Mouse (Mus musculus) megakaryocyte-erythroid progenitor cell, adult 5 weeks (primary cell): Measurements from ENCODE around the gene Paxx. TPM values are rescaled to one million over a fixed set of nuclear protein-coding genes. Genes with fewer than 3 reads are reported as not detected.

Source experiments
- polyA plus RNA-seq: library from polyadenylated mRNA; stranded (reverse); fragments of >175 nt; gene quantifications from 2 replicates; pipeline ENCODE4 v1.2.3, GENCODE M21; 2012

The Paxx gene
- polyA plus RNA-seq, result 81.2 and 90.9 TPM in 2 replicates

GRCm38 (mm10) chr2:25460551-25461309 is at the start of gene Paxx:
TSS of gene Paxx (minus strand) at chr2:25461094.

DNA sequence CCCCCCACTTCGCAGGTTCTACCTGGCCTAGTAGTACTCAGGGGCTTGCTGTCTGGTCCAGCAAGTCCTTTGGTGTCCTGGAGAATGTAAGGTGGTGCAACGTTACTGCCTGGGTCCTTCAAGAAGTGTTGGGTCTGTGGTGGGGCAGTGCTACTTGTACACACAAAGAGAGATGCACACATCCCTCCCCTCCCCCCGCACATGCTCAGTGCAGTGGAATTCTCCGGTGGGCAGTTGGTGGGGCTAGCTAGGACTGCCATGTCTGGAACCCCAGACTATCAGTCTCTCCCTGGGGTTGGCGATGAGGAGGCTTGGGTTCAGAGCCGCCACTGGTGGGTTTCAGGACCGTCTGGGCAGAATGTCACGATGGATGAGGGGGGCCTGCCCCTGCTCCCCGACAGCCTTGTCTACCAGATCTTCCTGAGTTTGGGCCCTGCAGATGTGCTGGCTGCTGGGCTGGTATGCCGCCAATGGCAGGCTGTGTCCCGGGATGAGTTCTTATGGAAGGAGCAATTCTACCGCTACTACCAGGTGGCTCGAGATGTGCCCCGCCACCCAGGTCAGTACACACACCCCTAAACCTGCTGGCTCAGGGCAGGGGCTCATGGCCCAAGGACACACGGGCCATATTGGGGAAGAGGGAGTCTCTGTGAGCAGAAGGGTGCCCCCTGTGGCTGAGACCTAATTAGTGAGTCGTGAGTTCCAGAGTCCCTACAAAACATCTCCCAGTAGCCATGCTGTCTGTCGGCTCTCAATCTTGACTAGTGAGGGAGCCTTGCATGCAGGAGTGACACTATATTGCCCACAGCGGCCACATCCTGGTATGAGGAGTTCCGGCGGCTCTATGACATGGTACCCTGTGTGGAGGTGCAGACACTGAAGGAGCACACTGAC is 40.9 kb upstream of the Paxx start, which contains the start of gene C8g:
Gene C8g, minus strand, starts transcription at position 127 of the 894 bp plus-strand sequence.

GRCm38 (mm10) chr2:25500576-25501405 is 39.9 kb upstream of the Paxx start, which contains the start of gene Fbxw5:
TSS of gene Fbxw5 (plus strand) at chr2:25500750.

GRCm38 (mm10) chr2:25493476-25493961 is 32.6 kb upstream of the Paxx start, which contains the start of gene Lcn12:
TSS of gene Lcn12 (minus strand) at chr2:25493911.

DNA sequence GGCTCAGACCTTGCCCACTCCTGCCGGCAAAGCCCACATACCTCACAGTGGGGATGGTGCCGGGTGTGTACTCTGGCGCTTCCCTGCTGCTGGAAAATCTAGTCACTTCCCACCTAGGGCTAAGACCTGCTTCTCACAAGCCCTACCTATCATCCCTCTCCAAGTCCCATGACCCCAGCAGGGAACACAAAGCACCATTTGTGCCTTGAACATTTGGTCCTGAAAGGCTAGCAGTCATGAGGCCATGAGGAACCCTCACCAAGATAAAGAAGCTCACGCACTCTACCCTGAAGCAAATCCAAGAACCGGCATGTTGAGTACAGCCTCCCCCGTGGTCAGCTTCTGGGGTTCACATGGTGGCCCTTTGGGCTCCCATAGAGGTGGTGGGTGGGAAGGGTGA is 9.1 kb upstream of the Paxx start, which contains the start of gene Ptgds:
Gene Ptgds, minus strand, starts transcription at position 78 of the 400 bp plus-strand sequence.

GRCm38 (mm10) chr2:25456205-25456953 is 4.5 kb downstream of the Paxx start, which contains the start of gene Clic3:
TSS of gene Clic3 (plus strand) at chr2:25456838.

GRCm38 (mm10) chr2:25428442-25429236 is 32.3 kb downstream of the Paxx start, which contains the start of gene Abca2:
TSS of gene Abca2 (plus strand) at chr2:25428703.

GRCm38 (mm10) chr2:25422587-25423410 is 38.1 kb downstream of the Paxx start, which contains the start of gene Fut7:
TSS of gene Fut7 (plus strand) at chr2:25423267.

Other genes with a start within 250 kb of the Paxx start
- 26.8 and 30.3 TPM in 2 replicates for gene Nelfb, start 249.6 kb downstream of the Paxx start, polyA plus RNA-seq
- 0.09 and 0.26 TPM in 2 replicates for gene Stpg3, start 246.5 kb downstream of the Paxx start, polyA plus RNA-seq
- 0.07 and 0.15 TPM in 2 replicates for gene Fam166a, start 242.3 kb downstream of the Paxx start, polyA plus RNA-seq
- 382 and 509 TPM in 2 replicates for gene Tubb4b, start 236.4 kb downstream of the Paxx start, polyA plus RNA-seq
- gene Slc34a3, start 226.7 kb downstream of the Paxx start, polyA plus RNA-seq, result not detected in 2 replicates
- gene Rnf224, start 224.3 kb downstream of the Paxx start, polyA plus RNA-seq, result 0.12 and 0.18 TPM in 2 replicates
- 8.5 and 13.7 TPM in 2 replicates for gene Rnf208, start 218.8 kb downstream of the Paxx start, polyA plus RNA-seq
- gene Cysrt1, start 218.6 kb downstream of the Paxx start, polyA plus RNA-seq, result 0.22 TPM in 1 of 2 replicates, not detected in the other
- 2.8 TPM in 1 of 2 replicates, not detected in the other for gene AL732309.1, start 214.2 kb downstream of the Paxx start, polyA plus RNA-seq
- 7.3 and 8.5 TPM in 2 replicates for gene Tmem203, start 205.7 kb downstream of the Paxx start, polyA plus RNA-seq
- gene Tprn, start 198.5 kb downstream of the Paxx start, polyA plus RNA-seq, result 58.1 and 64.5 TPM in 2 replicates
- 223 and 227 TPM in 2 replicates for gene Ssna1, start 188.7 kb downstream of the Paxx start, polyA plus RNA-seq
- gene Anapc2, start 188.6 kb downstream of the Paxx start, polyA plus RNA-seq, result 23.1 and 24.8 TPM in 2 replicates
- not detected in 2 replicates for gene Tmem210, start 172.9 kb downstream of the Paxx start, polyA plus RNA-seq
- not detected in 2 replicates for gene Lrrc26, start 171.2 kb downstream of the Paxx start, polyA plus RNA-seq
- 0.01 and 0.02 TPM in 2 replicates for gene Grin1, start 141.9 kb downstream of the Paxx start, polyA plus RNA-seq
- 27.2 and 28.1 TPM in 2 replicates for gene Man1b1, start 128.8 kb downstream of the Paxx start, polyA plus RNA-seq
- gene Dpp7, start 104.7 kb downstream of the Paxx start, polyA plus RNA-seq, result 6.3 and 7.2 TPM in 2 replicates
- gene Uap1l1, start 95.4 kb downstream of the Paxx start, polyA plus RNA-seq, result 16.7 and 24.2 TPM in 2 replicates
- 35.8 and 46.8 TPM in 2 replicates for gene Sapcd2, start 88.8 kb downstream of the Paxx start, polyA plus RNA-seq
- 0.09 and 0.39 TPM in 2 replicates for gene Entpd2, start 65.2 kb downstream of the Paxx start, polyA plus RNA-seq
- 2.3 and 6.0 TPM in 2 replicates for gene Npdc1, start 61.7 kb downstream of the Paxx start, polyA plus RNA-seq
- gene Fut7, start 37.8 kb downstream of the Paxx start, polyA plus RNA-seq, result 19.2 and 28.1 TPM in 2 replicates
- 58.0 and 85.3 TPM in 2 replicates for gene Abca2, start 32.4 kb downstream of the Paxx start, polyA plus RNA-seq
- gene Clic3, start 4.3 kb downstream of the Paxx start, polyA plus RNA-seq, result 0.61 TPM in 1 of 2 replicates, not detected in the other
- gene Ptgds, start 9.0 kb upstream of the Paxx start, polyA plus RNA-seq, result 0.83 and 1.2 TPM in 2 replicates
- gene Lcn12, start 32.8 kb upstream of the Paxx start, polyA plus RNA-seq, result not detected in 2 replicates
- gene Fbxw5, start 39.7 kb upstream of the Paxx start, polyA plus RNA-seq, result 39.7 and 48.0 TPM in 2 replicates
- gene C8g, start 40.6 kb upstream of the Paxx start, polyA plus RNA-seq, result 0.13 and 0.45 TPM in 2 replicates
- gene Traf2, start 85.8 kb upstream of the Paxx start, polyA plus RNA-seq, result 11.8 and 12.9 TPM in 2 replicates
- gene Edf1, start 96.8 kb upstream of the Paxx start, polyA plus RNA-seq, result 607 and 733 TPM in 2 replicates
- gene Mamdc4, start 113.8 kb upstream of the Paxx start, polyA plus RNA-seq, result 2.5 and 2.7 TPM in 2 replicates
- gene Phpt1, start 114.1 kb upstream of the Paxx start, polyA plus RNA-seq, result 14.1 and 16.5 TPM in 2 replicates
- 0.37 and 0.81 TPM in 2 replicates for gene Ajm1, start 120.7 kb upstream of the Paxx start, polyA plus RNA-seq
- gene Rabl6, start 147.4 kb upstream of the Paxx start, polyA plus RNA-seq, result 76.2 and 87.1 TPM in 2 replicates
- not detected in 2 replicates for gene Ccdc183, start 156.6 kb upstream of the Paxx start, polyA plus RNA-seq
- gene Tmem141, start 160.9 kb upstream of the Paxx start, polyA plus RNA-seq, result 11.4 and 11.5 TPM in 2 replicates
- gene Fcna, start 166.9 kb upstream of the Paxx start, polyA plus RNA-seq, result 0.49 and 1.0 TPM in 2 replicates
- not detected in 2 replicates for gene Lcn8, start 192.0 kb upstream of the Paxx start, polyA plus RNA-seq
- not detected in 2 replicates for gene Lcn5, start 196.9 kb upstream of the Paxx start, polyA plus RNA-seq
- not detected in 2 replicates for gene Lcn6, start 215.7 kb upstream of the Paxx start, polyA plus RNA-seq
- not detected in 2 replicates for gene Lcn10, start 221.6 kb upstream of the Paxx start, polyA plus RNA-seq
- not detected in 2 replicates for gene Obp2a, start 238.9 kb upstream of the Paxx start, polyA plus RNA-seq
- gene Bmyc, start 245.6 kb upstream of the Paxx start, polyA plus RNA-seq, result 115 and 133 TPM in 2 replicates